Mouse (Mus musculus): Measurements from ENCODE around the gene Susd6. TPM values are rescaled to one million over a fixed set of nuclear protein-coding genes. Genes with fewer than 3 reads are reported as not detected.
"Not testable (repeated sequence)": the region's sequence is repeated elsewhere in the genome, so short reads cannot be mapped to it uniquely, and the experiment has no call there.

The Susd6 gene
- total RNA-seq, 2 experiments from 2014 or later, result 72.2 to 76.1 TPM

- intact Hi-C loops (cut with DNase I), result loop anchor here (2.0 kb wide), 1 partner anchor 109 kb away; no protein-coding TSS in a partner anchor
Observed at GRCm38 (mm10) chr12:80783889-80784288, 6.4 kb upstream of the Susd6 start.

GRCm38 (mm10) chr12:80785005-80785404, 5.3 kb upstream of the Susd6 start:
- DNase-seq, result no peak
- intact Hi-C loops (cut with DNase I), result no loop called here

More at GRCm38 (mm10) chr12:80783889-80784288, 6.4 kb upstream of the Susd6 start:
- no peak for DNase-seq

GRCm38 (mm10) chr12:80785597-80785996, 4.7 kb upstream of the Susd6 start:
- no peak for DNase-seq
- intact Hi-C loops (cut with DNase I), result no loop called here

GRCm38 (mm10) chr12:80786591-80786990, 3.7 kb upstream of the Susd6 start:
- intact Hi-C loops (cut with DNase I), result no loop called here
- DNase-seq, result no peak

- no peak for DNase-seq
- intact Hi-C loops (cut with DNase I), result no loop called here
Observed at GRCm38 (mm10) chr12:80787604-80788003, 2.7 kb upstream of the Susd6 start.

- no peak for DNase-seq
- intact Hi-C loops (cut with DNase I), result no loop called here
Observed at GRCm38 (mm10) chr12:80788188-80788587, 2.1 kb upstream of the Susd6 start.

GRCm38 (mm10) chr12:80789276-80789675, 1.0 kb upstream of the Susd6 start:
- DNase-seq; intact Hi-C loops (cut with DNase I): not testable (repeated sequence)

GRCm38 (mm10) chr12:80790700-80791570, 625 bp downstream of the Susd6 start:
- peak in 1 of 2 experiments; percentile 55 for DNase-seq
- intact Hi-C loops (cut with DNase I), result loop anchor here (1.0 to 2.0 kb wide), 2 partner anchors 40 to 154 kb away; partner anchors contain the start of gene Srsf5

- intact Hi-C loops (cut with DNase I), result loop anchor here (2.0 kb wide), 1 partner anchor 39 kb away; no protein-coding TSS in a partner anchor
- DNase-seq, result no peak
Observed at GRCm38 (mm10) chr12:80791571-80792444, 1.5 kb downstream of the Susd6 start.

- intact Hi-C loops (cut with DNase I), result no loop called here
- DNase-seq, result peak in 1 of 2 experiments; percentile 56
Observed at GRCm38 (mm10) chr12:80792867-80793266, 2.6 kb downstream of the Susd6 start.

GRCm38 (mm10) chr12:80793535-80793934, 3.2 kb downstream of the Susd6 start:
- no peak for DNase-seq
- intact Hi-C loops (cut with DNase I), result no loop called here

- intact Hi-C loops (cut with DNase I), result loop anchor here (2.0 kb wide), 1 partner anchor 16 kb away; no protein-coding TSS in a partner anchor
- DNase-seq, result no peak
Observed at GRCm38 (mm10) chr12:80794522-80794921, 4.2 kb downstream of the Susd6 start.

- no peak for DNase-seq
- intact Hi-C loops (cut with DNase I), result loop anchor here (2.0 kb wide), 1 partner anchor 16 kb away; no protein-coding TSS in a partner anchor
Observed at GRCm38 (mm10) chr12:80794935-80795785, 4.8 kb downstream of the Susd6 start.

GRCm38 (mm10) chr12:80798271-80798670, 8.0 kb downstream of the Susd6 start:
- intact Hi-C loops (cut with DNase I), result no loop called here
- no peak for DNase-seq

GRCm38 (mm10) chr12:80800156-80800555, 9.8 kb downstream of the Susd6 start:
- intact Hi-C loops (cut with DNase I), result no loop called here
- no peak for DNase-seq

GRCm38 (mm10) chr12:80801443-80801842, 11.1 kb downstream of the Susd6 start:
- no peak for DNase-seq
- intact Hi-C loops (cut with DNase I), result no loop called here

- intact Hi-C loops (cut with DNase I), result no loop called here
- peak; percentile 69 to 73 for DNase-seq
Observed at GRCm38 (mm10) chr12:80803924-80804323, 13.6 kb downstream of the Susd6 start.

- no peak for DNase-seq
- intact Hi-C loops (cut with DNase I), result no loop called here
Observed at GRCm38 (mm10) chr12:80804861-80805428, 14.6 kb downstream of the Susd6 start.

- intact Hi-C loops (cut with DNase I), result no loop called here
- no peak for DNase-seq
Observed at GRCm38 (mm10) chr12:80807451-80808085, 17.3 kb downstream of the Susd6 start.

All from heart, postnatal 36 days (tissue).